In genomic region chr16:18289614-18290013, GRCm38 (mm10) we compare ENCODE assay signal across 11 mouse cellular contexts. TPM values are rescaled to one million over a fixed set of nuclear protein-coding genes. Genes with fewer than 3 reads are reported as not detected.
DNase-seq lines count a peak whose midpoint lies in the region; ATAC-seq and TF ChIP-seq lines count a peak whose summit lies in the region.
"Not testable (repeated sequence)": the region's sequence is repeated elsewhere in the genome, so short reads cannot be mapped to it uniquely, and the experiment has no call there.
"Had no signal": no experiment of that assay in that cellular context is flagged by ENCODE, and none has a peak within 500 bp of the region (broad histone marks: within the 10 kb centered on the region; RNA-seq: fewer than 3 reads in every experiment).

No protein-coding gene starts in this region.

- not testable (repeated sequence) for H3K27me3 ChIP-seq in G1E (ENCODE audit: insufficient read depth, low read length); embryonic facial prominence, embryonic 14.5 days (replicated peaks; ENCODE audit: control insufficient read depth, insufficient read depth, low read length); hindbrain, embryonic 14.5 days (ENCODE audit: control insufficient read depth, insufficient read depth, low read length); midbrain, embryonic 16.5 days (ENCODE audit: control insufficient read depth, insufficient read depth, low read depth, low read length); stomach, embryonic 16.5 days (ENCODE audit: control insufficient read depth, insufficient read depth, low read length)

- intact Hi-C loops in gastrocnemius, adult 2 months (cut with DNase I) = loop anchor here (5.0 kb wide), 1 partner anchor 42 kb away; the partner anchor contains the start of genes Ranbp1 and Trmt2a
- intact Hi-C loops in left cerebral cortex, adult 2 months (cut with DNase I) = not testable (repeated sequence)

- peak overlapping the region; percentile 70 for H3K27ac ChIP-seq in embryonic facial prominence, embryonic 14.5 days (replicated peaks; ENCODE audit: low read depth, low read length)
- peak overlapping the region; percentile 68; the same call in 1 of the 2 replicates for H3K27ac ChIP-seq in gastrocnemius, adult 2 months
- H3K27ac ChIP-seq in hindbrain, embryonic 14.5 days = 0 out of 2 replicates have a peak overlapping the region, but pooled peaks have one; percentile 62
- H3K27ac ChIP-seq in left cerebral cortex, adult 2 months = not testable (repeated sequence)
- peak overlapping the region; percentile 66; the same call in 1 of the 2 replicates for H3K27ac ChIP-seq in midbrain, embryonic 16.5 days (ENCODE audit: low read length)
- peak overlapping the region; percentile 62; the same call in 1 of the 2 replicates for H3K27ac ChIP-seq in stomach, embryonic 16.5 days (ENCODE audit: low read length)

- peak overlapping the region; percentile 90 for H3K4me3 ChIP-seq in G1E (ENCODE audit: low read depth, low read length)
- H3K4me3 ChIP-seq in embryonic facial prominence, embryonic 14.5 days (ENCODE audit: low read depth, low read length) = peak overlapping the region; percentile 92
- H3K4me3 ChIP-seq in gastrocnemius, adult 2 months = peak overlapping the region; percentile 83
- H3K4me3 ChIP-seq in hindbrain, embryonic 14.5 days (replicated peaks; ENCODE audit: low read length) = peak overlapping the region; percentile 68
- peak overlapping the region; percentile 94 for H3K4me3 ChIP-seq in left cerebral cortex, adult 2 months
- H3K4me3 ChIP-seq in lung, adult 2 months (replicated peaks; ENCODE audit: extremely low read depth, low read depth, low read length) = peak overlapping the region; percentile 29
- H3K4me3 ChIP-seq in midbrain, embryonic 16.5 days (ENCODE audit: low read depth, low read length) = peak overlapping the region; percentile 97
- H3K4me3 ChIP-seq in stomach, embryonic 16.5 days (replicated peaks; ENCODE audit: low read length) = peak overlapping the region; percentile 77

- not testable (repeated sequence) for TF ChIP-seq POLR2A in lung, adult 2 months (IDR thresholded peaks at IDR 0.05; ENCODE audit: borderline replicate concordance, extremely low read depth, low read depth, low read length)

- H3K4me2 ChIP-seq in embryonic facial prominence, embryonic 14.5 days (ENCODE audit: low read depth, low read length) = peak overlapping the region; percentile 47
- H3K4me2 ChIP-seq in hindbrain, embryonic 14.5 days (replicated peaks) = peak overlapping the region; percentile 52
- H3K4me2 ChIP-seq in midbrain, embryonic 16.5 days (ENCODE audit: low read length) = peak overlapping the region; percentile 50
- H3K4me2 ChIP-seq in stomach, embryonic 16.5 days (ENCODE audit: low read depth, low read length) = peak overlapping the region; percentile 51

- H3K36me3 ChIP-seq in G1E (replicated peaks) = peaks cover 35% of the 10 kb centered on the region
- H3K36me3 ChIP-seq in embryonic facial prominence, embryonic 14.5 days (ENCODE audit: control insufficient read depth, insufficient read depth, low read length) = peaks cover 14% of the 10 kb centered on the region; the same call in 1 of the 2 replicates
- not testable (repeated sequence) for H3K36me3 ChIP-seq in hindbrain, embryonic 14.5 days (replicated peaks; ENCODE audit: control insufficient read depth, insufficient read depth); midbrain, embryonic 16.5 days (ENCODE audit: control insufficient read depth, insufficient read depth, low read length); stomach, embryonic 16.5 days (ENCODE audit: control insufficient read depth, insufficient read depth, low read length)

- peak overlapping the region; percentile 60 for H3K9ac ChIP-seq in embryonic facial prominence, embryonic 14.5 days (ENCODE audit: low read depth, low read length)
- H3K9ac ChIP-seq in hindbrain, embryonic 14.5 days = peak overlapping the region; percentile 51; the same call in 1 of the 2 replicates
- H3K9ac ChIP-seq in midbrain, embryonic 16.5 days (ENCODE audit: low read depth, low read length) = peak overlapping the region; percentile 52; the same call in 1 of the 2 replicates
- peak overlapping the region; percentile 61 for H3K9ac ChIP-seq in stomach, embryonic 16.5 days (ENCODE audit: low read length)

- peaks cover 37% of the 10 kb centered on the region for H3K4me1 ChIP-seq in G1E (ENCODE audit: insufficient read depth, low read depth, low read length)
- H3K4me1 ChIP-seq in embryonic facial prominence, embryonic 14.5 days (ENCODE audit: control insufficient read depth, insufficient read depth, low read length) = peaks cover 18% of the 10 kb centered on the region
- peaks cover 25% of the 10 kb centered on the region for H3K4me1 ChIP-seq in hindbrain, embryonic 14.5 days (replicated peaks; ENCODE audit: control insufficient read depth, insufficient read depth, low read length)
- peaks cover 13% of the 10 kb centered on the region for H3K4me1 ChIP-seq in lung, adult 2 months (ENCODE audit: control insufficient read depth, insufficient read depth, low read length)
- peaks cover 27% of the 10 kb centered on the region for H3K4me1 ChIP-seq in midbrain, embryonic 16.5 days (ENCODE audit: control insufficient read depth, insufficient read depth, low read length)
- H3K4me1 ChIP-seq in stomach, embryonic 16.5 days (ENCODE audit: control insufficient read depth, insufficient read depth, low read length) = peaks cover 21% of the 10 kb centered on the region

- not testable (repeated sequence) for ATAC-seq in G1E (ENCODE audit: extremely low read depth, insufficient number of reproducible peaks, low FRiP score, poor library complexity, severe bottlenecking); hindbrain, embryonic 14.5 days (ENCODE audit: low FRiP score); midbrain, embryonic 16.5 days; stomach, embryonic 16.5 days (ENCODE audit: insufficient read depth, low FRiP score)
- ATAC-seq in embryonic facial prominence, embryonic 14.5 days (ENCODE audit: low read depth) = 0 out of 2 replicates have a peak, but pooled peaks have one; percentile 1

- TF ChIP-seq CTCF in G1E (IDR thresholded peaks at IDR 0.05; ENCODE audit: low read depth, low read length); gastrocnemius, adult 2 months (IDR thresholded peaks at IDR 0.05); left cerebral cortex, adult 2 months (IDR thresholded peaks at IDR 0.05); lung, adult 2 months (IDR thresholded peaks at IDR 0.05; ENCODE audit: insufficient read depth, low read length): not testable (repeated sequence)

- DNase-seq in G1E (ENCODE audit: low spot score); embryonic facial prominence, embryonic 14.5 days (ENCODE audit: low spot score); gastrocnemius, adult 2 months; hindbrain, embryonic 14.5 days (ENCODE audit: low spot score); left cerebral cortex, adult 2 months (ENCODE audit: extremely low spot score in 1 of 2, low spot score in 2 of 2); lung, adult 2 months: not testable (repeated sequence)

- WGBS in embryonic facial prominence, embryonic 14.5 days = 0% methylated on average over 9 of the region's 10 CpGs
- 4% methylated on average over 9 of the region's 10 CpGs for WGBS in hindbrain, embryonic 14.5 days
- WGBS in lung, adult 2 months = 2% methylated on average over 10 of the region's 10 CpGs
- 3% methylated on average over 7 of the region's 10 CpGs for WGBS in midbrain, embryonic 16.5 days
- 0% methylated on average over 10 of the region's 10 CpGs for WGBS in stomach, embryonic 16.5 days

- H3K9me3 ChIP-seq in G1E (replicated peaks); embryonic facial prominence, embryonic 14.5 days (ENCODE audit: control insufficient read depth, low read length); hindbrain, embryonic 14.5 days (ENCODE audit: control insufficient read depth, low read length); midbrain, embryonic 16.5 days (replicated peaks; ENCODE audit: control insufficient read depth, low read length, poor library complexity, severe bottlenecking); stomach, embryonic 16.5 days (replicated peaks; ENCODE audit: control insufficient read depth, low read length): not testable (repeated sequence)

RNA-seq across cellular contexts. Expression of gene Dgcr8, which starts 0.6 kb away (rescaled TPM):
- 52.8 and 52.9 TPM in 2 replicates for total RNA-seq in G1E (2014; fragmentation: Nextera tagmentation)
- total RNA-seq in G1E (2017) = 45.9 and 52.7 TPM in 2 replicates
- polyA plus RNA-seq in G1E (2012) = 5.9 and 9.8 TPM in 2 replicates
- 28.9 and 34.3 TPM in 2 replicates for polyA plus RNA-seq in embryonic facial prominence, embryonic 14.5 days (2014; fragmentation: Nextera tagmentation; extraction: Ambion mirVana)
- 10 to 100 TPM; 12.1 to 13.0 TPM for total RNA-seq in gastrocnemius, adult 2 months (2021)
- 31.8 and 35.2 TPM in 2 replicates for polyA plus RNA-seq in hindbrain, embryonic 14.5 days (2014; fragmentation: Nextera tagmentation; extraction: Ambion mirVana)
- total RNA-seq in left cerebral cortex, adult 2 months (2021) = 10 to 100 TPM; 41.1 to 41.8 TPM
- polyA plus RNA-seq in lung, adult 2 months (2012; rRNA removed) = 16.0 and 22.3 TPM in 2 replicates
- polyA plus RNA-seq in midbrain, embryonic 16.5 days (2015; fragmentation: Nextera tagmentation; extraction: Ambion mirVana) = 31.1 and 32.7 TPM in 2 replicates
- 23.3 and 25.9 TPM in 2 replicates for polyA plus RNA-seq in stomach, embryonic 16.5 days (2015; fragmentation: Nextera tagmentation; extraction: Ambion mirVana)

RNA-seq across cellular contexts. Expression of gene Gm49776, which starts 31.5 kb away (rescaled TPM):
- not detected in 2 replicates for total RNA-seq in G1E (2014; fragmentation: Nextera tagmentation)
- 0.35 TPM in 1 of 2 replicates, not detected in the other for total RNA-seq in G1E (2017)
- not detected in 2 replicates for polyA plus RNA-seq in G1E (2012)
- 1.2 and 6.5 TPM in 2 replicates for polyA plus RNA-seq in embryonic facial prominence, embryonic 14.5 days (2014; fragmentation: Nextera tagmentation; extraction: Ambion mirVana)
- total RNA-seq in gastrocnemius, adult 2 months (2021) = not detected
- polyA plus RNA-seq in hindbrain, embryonic 14.5 days (2014; fragmentation: Nextera tagmentation; extraction: Ambion mirVana) = 5.3 TPM in 1 of 2 replicates, not detected in the other
- total RNA-seq in left cerebral cortex, adult 2 months (2021) = not detected
- polyA plus RNA-seq in lung, adult 2 months (2012; rRNA removed) = 0.34 TPM in 1 of 2 replicates, not detected in the other
- polyA plus RNA-seq in midbrain, embryonic 16.5 days (2015; fragmentation: Nextera tagmentation; extraction: Ambion mirVana) = not detected in 2 replicates
- not detected in 2 replicates for polyA plus RNA-seq in stomach, embryonic 16.5 days (2015; fragmentation: Nextera tagmentation; extraction: Ambion mirVana)
- total RNA-seq: adrenal gland, adult 18-20 months; gastrocnemius, postnatal 4 days; layer of hippocampus, postnatal 14 days had no signal

RNA-seq across cellular contexts. Expression of gene Ranbp1, which starts 41.1 kb away (rescaled TPM):
- total RNA-seq in G1E (2014; fragmentation: Nextera tagmentation) (543 and 645 TPM in 2 replicates), G1E (2017) (405 and 431 TPM in 2 replicates)
- polyA plus RNA-seq in G1E (2012) = 1,262 and 1,589 TPM in 2 replicates
- 515 and 520 TPM in 2 replicates for polyA plus RNA-seq in embryonic facial prominence, embryonic 14.5 days (2014; fragmentation: Nextera tagmentation; extraction: Ambion mirVana)
- 10 to 100 TPM; 17.9 to 28.5 TPM for total RNA-seq in gastrocnemius, adult 2 months (2021)
- 411 and 415 TPM in 2 replicates for polyA plus RNA-seq in hindbrain, embryonic 14.5 days (2014; fragmentation: Nextera tagmentation; extraction: Ambion mirVana)
- 10 to 100 TPM; 87.3 to 92.9 TPM for total RNA-seq in left cerebral cortex, adult 2 months (2021)
- 31.5 and 34.8 TPM in 2 replicates for polyA plus RNA-seq in lung, adult 2 months (2012; rRNA removed)
- polyA plus RNA-seq in midbrain, embryonic 16.5 days (2015; fragmentation: Nextera tagmentation; extraction: Ambion mirVana) = 359 and 384 TPM in 2 replicates
- 370 and 425 TPM in 2 replicates for polyA plus RNA-seq in stomach, embryonic 16.5 days (2015; fragmentation: Nextera tagmentation; extraction: Ambion mirVana)

RNA-seq across cellular contexts. Expression of gene Trmt2a, which starts 41.1 kb away (rescaled TPM):
- 72.5 and 76.6 TPM in 2 replicates for total RNA-seq in G1E (2014; fragmentation: Nextera tagmentation)
- total RNA-seq in G1E (2017) = 107 and 122 TPM in 2 replicates
- polyA plus RNA-seq in G1E (2012) = 86.8 and 91.4 TPM in 2 replicates
- 79.1 and 83.5 TPM in 2 replicates for polyA plus RNA-seq in embryonic facial prominence, embryonic 14.5 days (2014; fragmentation: Nextera tagmentation; extraction: Ambion mirVana)
- 10 to 100 TPM in 1 of 2 experiments, 1 to 10 TPM in 1; 9.7 to 12.0 TPM for total RNA-seq in gastrocnemius, adult 2 months (2021)
- polyA plus RNA-seq in hindbrain, embryonic 14.5 days (2014; fragmentation: Nextera tagmentation; extraction: Ambion mirVana) = 70.9 and 77.0 TPM in 2 replicates
- total RNA-seq in left cerebral cortex, adult 2 months (2021) = 10 to 100 TPM; 43.6 to 47.7 TPM
- 41.9 and 55.2 TPM in 2 replicates for polyA plus RNA-seq in lung, adult 2 months (2012; rRNA removed)
- 105 and 106 TPM in 2 replicates for polyA plus RNA-seq in midbrain, embryonic 16.5 days (2015; fragmentation: Nextera tagmentation; extraction: Ambion mirVana)
- 98.8 and 99.1 TPM in 2 replicates for polyA plus RNA-seq in stomach, embryonic 16.5 days (2015; fragmentation: Nextera tagmentation; extraction: Ambion mirVana)

RNA-seq across cellular contexts. Expression of gene Zdhhc8, which starts 54.7 kb away (rescaled TPM):
- 0.45 and 1.5 TPM in 2 replicates for total RNA-seq in G1E (2014; fragmentation: Nextera tagmentation)
- 0.46 and 0.71 TPM in 2 replicates for total RNA-seq in G1E (2017)
- polyA plus RNA-seq in G1E (2012) = 4.7 and 5.7 TPM in 2 replicates
- polyA plus RNA-seq in embryonic facial prominence, embryonic 14.5 days (2014; fragmentation: Nextera tagmentation; extraction: Ambion mirVana) = 23.6 and 25.4 TPM in 2 replicates
- 10 to 100 TPM; 21.6 to 28.7 TPM for total RNA-seq in gastrocnemius, adult 2 months (2021)
- polyA plus RNA-seq in hindbrain, embryonic 14.5 days (2014; fragmentation: Nextera tagmentation; extraction: Ambion mirVana) = 14.8 and 16.4 TPM in 2 replicates
- total RNA-seq in left cerebral cortex, adult 2 months (2021) = 100 to 1,000 TPM; 132 to 134 TPM
- polyA plus RNA-seq in lung, adult 2 months (2012; rRNA removed) = 98.7 and 124 TPM in 2 replicates
- 13.8 and 17.9 TPM in 2 replicates for polyA plus RNA-seq in midbrain, embryonic 16.5 days (2015; fragmentation: Nextera tagmentation; extraction: Ambion mirVana)
- 5.0 and 6.9 TPM in 2 replicates for polyA plus RNA-seq in stomach, embryonic 16.5 days (2015; fragmentation: Nextera tagmentation; extraction: Ambion mirVana)

Comparison
In these comparisons a context has a peak if more than half of its experiments do, and no peak if none do; other contexts are left out.
1. H3K4me3 ChIP-seq: peak in every context shown above with its lines; median percentile 97 in midbrain, embryonic 16.5 days; 94 in left cerebral cortex, adult 2 months; 92 in embryonic facial prominence, embryonic 14.5 days; 90 in G1E; 83 in gastrocnemius, adult 2 months; 77 in stomach, embryonic 16.5 days; 68 in hindbrain, embryonic 14.5 days; 29 in lung, adult 2 months.
2. RNA of gene Ranbp1, which starts 41.1 kb away (polyA plus RNA-seq): 1,262 to 1,589 TPM in G1E, 515 to 520 TPM in embryonic facial prominence, embryonic 14.5 days, 370 to 425 TPM in stomach, embryonic 16.5 days, 411 to 415 TPM in hindbrain, embryonic 14.5 days and 359 to 384 TPM in midbrain, embryonic 16.5 days; 31.5 to 34.8 TPM in lung, adult 2 months; every median in the first group is over 10 times any median in the second.
3. Peak in every context shown above with its lines, with median percentiles within 50 percentile points of each other: H3K4me2 ChIP-seq and H3K9ac ChIP-seq.